Mouse (Mus musculus) forebrain, embryonic 13.5 days (tissue): Measurements from ENCODE around the gene Noa1. TPM values are rescaled to one million over a fixed set of nuclear protein-coding genes. Genes with fewer than 3 reads are reported as not detected.

Experiments used
- ATAC-seq: fragments of 200-750 bp; cut with Nextera tagmentation; 2 replicates; pipeline ENCODE4 v1.8.0; 2017
- H3K27ac ChIP-seq: fragments of 300-500 bp; sonication (generic); 2 replicates; pipeline ENCODE4 v1.5.1; 2015; ENCODE audit warnings: inconsistent platforms, mild to moderate bottlenecking, moderate library complexity
- H3K27me3 ChIP-seq: fragments of 300-500 bp; sonication (generic); 2 replicates; pipeline ENCODE4 v1.6.1; 2015; ENCODE audit warnings: mild to moderate bottlenecking, inconsistent platforms
- H3K36me3 ChIP-seq: fragments of 300-500 bp; sonication (generic); 2 replicates; pipeline ENCODE4 v1.6.1; 2015; ENCODE audit warnings: mild to moderate bottlenecking, inconsistent platforms; ENCODE audit not compliant: poor library complexity, severe bottlenecking
- H3K4me1 ChIP-seq: fragments of 300-500 bp; sonication (generic); 2 replicates; pipeline ENCODE4 v1.6.1; 2015; ENCODE audit warnings: inconsistent platforms
- H3K4me2 ChIP-seq: fragments of 300-500 bp; sonication (generic); 2 replicates; pipeline ENCODE4 v1.6.1; 2015; ENCODE audit warnings: inconsistent platforms, mild to moderate bottlenecking, moderate library complexity
- H3K4me3 ChIP-seq: fragments of 300-500 bp; sonication (generic); 2 replicates; pipeline ENCODE4 v1.5.1; 2015; ENCODE audit warnings: mild to moderate bottlenecking, inconsistent platforms
- H3K9ac ChIP-seq: fragments of 300-500 bp; sonication (generic); 2 replicates; pipeline ENCODE4 v1.6.1; 2015; ENCODE audit warnings: mild to moderate bottlenecking, inconsistent platforms
- H3K9me3 ChIP-seq: fragments of 300-500 bp; sonication (generic); replicated peaks from 2 replicates; pipeline ENCODE4 v1.6.1; 2016; ENCODE audit warnings: inconsistent platforms
- WGBS: fragments of 180-500 bp; shearing (Covaris S2); methylation state at CpG from one replicate; pipeline ENCODE4 v1.1.7; 2015; 5-methylcytosine and 5-hydroxymethylcytosine counted together
- polyA plus RNA-seq: library from polyadenylated mRNA; unstranded; fragments of >200 nt; fragmentation: Nextera tagmentation; extraction: Ambion mirVana; gene quantifications from 2 replicates; pipeline ENCODE4 v1.2.1, GENCODE M21; 2015

Gene Noa1
- 33.8 and 35.8 TPM in 2 replicates for polyA plus RNA-seq

DNA sequence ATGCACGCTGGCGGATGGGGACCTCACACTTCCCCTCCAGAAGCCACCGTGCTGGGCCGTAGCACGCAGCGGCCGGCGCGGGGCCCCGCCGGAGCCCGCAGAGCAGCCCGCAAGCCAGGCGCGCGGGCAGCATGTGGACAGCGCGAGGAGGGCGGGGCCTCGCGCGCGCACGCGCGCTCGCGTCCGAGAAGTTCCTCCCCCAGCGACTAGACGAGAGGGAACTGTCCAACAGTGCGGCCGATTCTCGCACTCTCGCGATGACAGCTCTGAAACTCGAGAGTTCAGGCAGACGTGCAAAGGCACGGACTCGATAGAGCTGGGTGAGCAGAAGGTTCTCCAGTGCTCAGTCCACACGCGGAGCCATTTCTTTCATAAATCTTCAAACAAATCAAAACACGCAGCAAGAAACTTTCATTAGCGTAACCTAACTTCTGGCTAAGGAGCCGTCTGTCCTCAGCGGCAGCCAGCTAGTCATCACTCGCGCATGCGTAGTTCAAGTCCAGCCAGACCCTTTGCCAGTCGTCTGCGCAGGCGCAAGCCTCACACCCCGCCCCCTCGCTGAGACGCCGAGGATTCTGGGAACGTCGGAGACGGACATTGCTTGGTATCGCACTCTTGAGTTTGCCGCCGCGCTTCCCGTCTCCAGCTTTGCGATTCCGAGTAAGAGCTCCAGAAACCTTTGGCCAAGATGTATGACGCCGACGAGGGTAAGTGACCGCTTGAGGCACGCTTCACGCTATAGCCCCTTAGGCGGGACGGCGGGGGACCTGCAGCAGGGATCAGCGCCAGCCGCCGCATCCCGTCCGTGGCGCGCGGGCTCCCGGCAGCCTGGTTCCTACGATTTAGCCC lies at the start of gene Noa1, which contains the start of gene Polr2b:
Gene Noa1 (minus strand): TSS at position 161 of the 849 bp plus-strand sequence.
Gene Polr2b (plus strand): TSS at position 224 of the 849 bp plus-strand sequence.
- H3K27me3 ChIP-seq = no peaks in the 10 kb centered on the region
- peaks cover 45% of the 10 kb centered on the region for H3K36me3 ChIP-seq
- peaks cover 35% of the 10 kb centered on the region for H3K4me1 ChIP-seq
- peak within 1 kb of the TSS; percentile 88 for H3K27ac ChIP-seq
- WGBS = under 1% methylated on average over 64 of the region's 85 CpGs
- peak within 1 kb of the TSS; percentile 99 for H3K4me2 ChIP-seq
- peak within 1 kb of the TSS; percentile 94 for H3K9ac ChIP-seq
- ATAC-seq = peak; percentile 97
- H3K4me3 ChIP-seq = peak within 1 kb of the TSS; percentile 99
- H3K9me3 ChIP-seq = no peaks in the 10 kb centered on the region

DNA sequence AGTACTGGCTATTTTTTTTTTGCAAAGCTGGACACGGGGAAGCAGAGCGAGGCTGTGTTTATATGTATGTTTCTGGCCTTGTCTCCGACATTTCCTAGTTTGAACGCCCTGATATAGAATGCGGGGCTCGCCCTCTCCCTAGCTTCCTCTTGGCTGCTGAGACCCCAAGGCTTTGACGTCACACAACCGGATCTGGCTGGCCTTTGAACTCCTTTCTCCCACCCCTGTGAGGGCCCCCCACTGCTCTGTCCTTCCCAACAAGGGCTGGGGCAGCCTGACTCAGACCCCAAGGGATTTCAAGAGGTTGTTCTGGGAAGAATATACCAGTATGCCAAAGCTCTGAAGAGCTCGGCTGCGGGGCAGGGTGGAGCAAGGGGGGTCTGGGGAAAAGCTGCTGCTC lies 48.5 kb upstream of the Noa1 start:
- peak; percentile 42 for ATAC-seq
- no peaks in the 10 kb centered on the region for H3K36me3 ChIP-seq
- no peaks in the 10 kb centered on the region for H3K9me3 ChIP-seq
- H3K4me1 ChIP-seq = peaks cover 21% of the 10 kb centered on the region
- whole genome bisulfite sequencing = 6% methylated on average over 10 of the region's 10 CpGs
- no peak overlapping the region for H3K27ac ChIP-seq
- H3K4me2 ChIP-seq = peak overlapping the region; percentile 57
- H3K9ac ChIP-seq = peak overlapping the region; percentile 49
- peak overlapping the region; percentile 32 for H3K4me3 ChIP-seq
- peaks cover 11% of the 10 kb centered on the region; the same call in 1 of the 2 replicates for H3K27me3 ChIP-seq

DNA sequence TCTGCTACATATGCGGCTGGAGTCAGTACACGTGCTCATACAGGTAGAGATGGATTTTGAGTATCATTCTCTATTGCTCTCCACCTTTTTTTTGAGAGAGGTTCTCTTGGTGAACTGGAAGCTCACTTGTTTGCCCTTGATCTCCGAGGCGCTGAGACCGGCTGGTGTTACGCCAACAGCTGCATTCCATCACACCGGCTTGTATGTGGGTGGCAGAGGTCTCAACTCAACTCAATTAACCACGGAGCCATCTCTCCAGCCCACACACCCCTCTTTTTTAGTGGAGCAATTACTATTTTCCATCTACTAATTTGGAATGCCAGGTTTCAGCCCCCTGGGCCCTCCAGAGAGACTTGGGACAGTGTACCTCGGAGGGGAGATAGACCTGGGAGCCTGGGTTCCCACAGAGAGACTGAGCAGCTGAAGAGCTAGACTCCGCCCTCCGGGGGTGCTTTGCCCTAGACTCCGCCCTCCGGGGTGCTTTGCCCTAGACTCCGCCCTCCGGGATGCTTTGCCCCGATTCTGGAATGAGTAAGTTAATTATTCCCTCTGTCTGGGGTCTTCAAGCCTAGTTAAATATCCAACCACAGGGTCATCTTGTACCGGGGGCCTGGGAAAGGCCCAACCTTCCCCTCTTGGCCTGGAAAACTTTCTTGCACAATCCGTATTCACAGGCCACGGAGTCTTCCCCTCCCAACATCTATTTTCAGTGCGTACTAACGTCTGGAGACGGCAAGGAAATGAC lies 47.7 kb upstream of the Noa1 start:
- H3K9me3 ChIP-seq = no peaks in the 10 kb centered on the region
- H3K9ac ChIP-seq = peak overlapping the region; percentile 49
- WGBS = 17% methylated on average over 22 of the region's 22 CpGs
- H3K27me3 ChIP-seq = peaks cover 11% of the 10 kb centered on the region; the same call in 1 of the 2 replicates
- no peaks in the 10 kb centered on the region for H3K36me3 ChIP-seq
- peak overlapping the region; percentile 32 for H3K4me3 ChIP-seq
- H3K27ac ChIP-seq = no peak overlapping the region
- ATAC-seq = peak; percentile 58; the same call in 1 of the 2 replicates
- H3K4me1 ChIP-seq = peaks cover 21% of the 10 kb centered on the region
- H3K4me2 ChIP-seq = peak overlapping the region; percentile 57

DNA sequence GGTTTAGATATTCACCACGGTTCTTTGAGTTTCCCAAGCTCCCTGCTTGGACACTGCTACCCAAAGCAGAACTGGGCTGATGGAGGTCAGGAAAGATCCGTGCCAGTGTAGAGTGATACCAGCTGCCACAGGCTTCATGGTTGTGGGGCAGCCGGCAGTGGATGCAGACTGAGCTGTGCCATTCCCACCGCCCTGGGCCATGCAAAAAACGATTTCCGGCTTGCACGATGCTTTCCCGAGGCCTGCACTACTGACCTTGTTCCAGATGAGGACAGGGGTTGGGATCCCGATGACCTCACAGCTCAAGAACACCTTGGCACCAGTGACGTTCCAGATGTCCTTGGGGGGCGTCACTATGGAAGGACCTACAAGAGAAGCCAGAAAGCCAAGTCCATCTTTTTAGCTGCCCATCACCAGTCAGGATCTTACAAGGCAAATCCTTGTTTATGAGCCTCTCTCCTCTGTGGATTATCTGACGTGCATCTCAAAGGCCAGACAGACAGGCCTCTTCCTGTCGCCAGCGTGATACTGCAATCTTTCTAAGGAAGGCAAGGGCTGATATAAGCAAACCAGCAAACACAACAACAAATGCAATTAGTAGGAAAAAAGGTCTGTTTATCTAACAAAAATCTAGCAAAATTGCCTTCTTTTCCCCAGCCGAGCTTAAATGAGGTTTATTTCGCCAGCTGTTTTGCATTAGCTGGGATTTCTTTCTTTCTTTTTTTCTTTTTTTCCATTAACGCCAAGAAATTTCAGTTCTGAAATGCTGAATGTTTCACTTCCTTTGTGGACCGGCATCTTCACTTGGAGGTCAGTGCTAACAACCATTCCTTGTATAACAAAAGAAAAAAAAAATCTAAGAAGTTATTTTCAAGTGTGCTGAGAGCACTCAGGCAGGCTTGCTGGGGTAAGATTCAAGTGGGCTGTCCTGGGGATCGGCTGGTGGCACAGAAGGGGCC lies 45.7 kb upstream of the Noa1 start:
- no peak for ATAC-seq

DNA sequence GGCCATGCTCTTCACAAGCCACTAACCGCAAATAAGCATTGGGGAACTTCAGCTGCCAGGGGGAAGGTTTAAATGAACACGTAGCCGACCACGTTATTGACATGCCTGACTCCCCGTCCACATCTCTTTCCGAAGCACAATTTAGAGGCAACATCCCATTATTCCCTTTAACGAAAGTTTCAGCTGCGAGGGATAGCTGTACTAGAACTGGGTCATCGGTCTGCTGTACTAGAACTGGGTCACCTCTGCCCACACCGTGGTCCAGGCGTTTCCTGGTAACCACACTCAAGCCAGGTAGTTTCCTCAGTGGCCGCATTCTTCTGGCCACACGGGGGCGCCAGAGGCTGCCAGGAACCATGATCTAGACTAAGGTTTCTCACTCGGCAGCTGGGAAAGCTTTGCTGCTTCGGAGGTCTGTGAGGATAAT lies 44.5 kb upstream of the Noa1 start:
- peak overlapping the region; percentile 51; the same call in 1 of the 2 replicates for H3K9ac ChIP-seq
- H3K9me3 ChIP-seq = no peaks in the 10 kb centered on the region
- H3K4me3 ChIP-seq = peak overlapping the region; percentile 17; the same call in 1 of the 2 replicates
- H3K27me3 ChIP-seq = peaks cover 11% of the 10 kb centered on the region; the same call in 1 of the 2 replicates
- WGBS = 11% methylated on average over 16 of the region's 16 CpGs
- peaks cover 21% of the 10 kb centered on the region for H3K4me1 ChIP-seq
- peaks cover 12% of the 10 kb centered on the region for H3K36me3 ChIP-seq
- H3K4me2 ChIP-seq = peak overlapping the region; percentile 52
- peak; percentile 82 for ATAC-seq
- no peak overlapping the region for H3K27ac ChIP-seq

More for the DNA sequence above, 45.7 kb upstream of the Noa1 start:
- H3K9me3 ChIP-seq = no peaks in the 10 kb centered on the region
- no peak overlapping the region for H3K27ac ChIP-seq
- peaks cover 21% of the 10 kb centered on the region for H3K4me1 ChIP-seq
- H3K36me3 ChIP-seq = peaks cover 2% of the 10 kb centered on the region; the same call in 1 of the 2 replicates
- H3K27me3 ChIP-seq = peaks cover 11% of the 10 kb centered on the region; the same call in 1 of the 2 replicates
- H3K9ac ChIP-seq = no peak overlapping the region
- WGBS = 82% methylated on average over 19 of the region's 19 CpGs
- no peak overlapping the region for H3K4me3 ChIP-seq
- H3K4me2 ChIP-seq = no peak overlapping the region

DNA sequence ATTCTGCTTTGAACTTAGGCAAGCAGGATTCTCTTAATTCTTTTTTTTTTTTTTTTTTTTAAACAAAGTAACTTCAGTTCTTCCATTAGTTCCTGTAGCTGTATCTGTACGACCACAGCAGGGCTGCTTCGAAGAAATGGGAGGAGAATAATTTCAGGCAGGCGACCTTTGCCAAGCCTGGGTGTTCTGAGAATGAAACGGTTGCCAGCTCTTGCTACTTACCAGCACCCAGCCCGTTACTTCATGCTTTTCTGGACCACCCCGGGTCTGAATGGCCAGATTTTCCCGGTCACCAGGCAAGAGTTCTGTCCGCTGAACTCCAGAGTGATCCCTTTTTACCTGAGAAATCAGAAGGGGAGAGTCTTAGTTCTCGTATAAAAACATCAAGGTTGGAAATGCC lies 41.8 kb upstream of the Noa1 start:
- Histone ChIP-seq H3K36me3 (peaks cover 39% of the 10 kb centered on the region), H3K27ac (no peak overlapping the region), H3K9me3 (no peaks in the 10 kb centered on the region), H3K4me1 (peaks cover 7% of the 10 kb centered on the region; the same call in 1 of the 2 replicates), H3K4me3 (no peak overlapping the region), H3K9ac (no peak overlapping the region), H3K4me2 (no peak overlapping the region), H3K27me3 (peaks cover 11% of the 10 kb centered on the region; the same call in 1 of the 2 replicates)
- ATAC-seq = no peak
- 80% methylated on average over 9 of the region's 9 CpGs for whole genome bisulfite sequencing

DNA sequence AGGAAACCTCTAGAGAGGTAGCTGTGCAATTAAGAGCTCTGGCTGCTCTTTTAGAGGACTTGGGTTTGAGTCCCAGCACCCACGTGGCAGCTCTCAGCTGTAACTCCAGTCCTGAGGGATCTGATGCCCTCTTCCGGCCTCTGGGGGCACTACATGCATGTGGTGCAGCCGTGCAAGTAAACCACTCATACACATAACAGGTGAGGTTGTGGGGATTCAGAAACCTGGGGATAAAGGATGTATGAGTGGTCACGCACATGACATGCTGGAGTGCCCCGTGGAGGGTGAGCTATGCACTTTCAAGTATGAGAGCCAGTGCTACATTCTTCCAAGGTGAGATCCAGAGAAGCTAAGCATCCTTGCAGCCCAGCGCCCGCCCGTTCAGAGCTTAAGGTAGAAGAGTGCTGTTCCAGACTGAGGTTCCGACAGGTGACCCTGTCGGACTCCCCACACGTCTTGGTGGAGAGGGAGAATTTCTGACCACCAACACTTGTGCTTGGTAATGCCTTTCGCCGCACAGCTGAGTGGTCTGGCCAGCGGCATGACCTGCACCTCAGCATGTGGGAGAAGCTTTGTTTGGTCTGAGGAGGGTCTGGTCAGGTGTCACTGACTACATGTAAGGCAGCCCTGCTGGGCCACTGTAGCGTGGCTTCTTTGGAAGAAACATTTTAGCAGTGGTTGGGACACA lies 40.2 kb upstream of the Noa1 start:
- peaks cover 7% of the 10 kb centered on the region; the same call in 1 of the 2 replicates for H3K4me1 ChIP-seq
- H3K36me3 ChIP-seq = peaks cover 53% of the 10 kb centered on the region
- ATAC-seq = no peak
- no peaks in the 10 kb centered on the region for H3K9me3 ChIP-seq
- H3K9ac ChIP-seq = no peak overlapping the region
- H3K4me2 ChIP-seq = no peak overlapping the region
- H3K4me3 ChIP-seq = no peak overlapping the region
- WGBS = 92% methylated on average over 15 of the region's 15 CpGs
- H3K27me3 ChIP-seq = peaks cover 4% of the 10 kb centered on the region; the same call in 1 of the 2 replicates
- H3K27ac ChIP-seq = no peak overlapping the region

DNA sequence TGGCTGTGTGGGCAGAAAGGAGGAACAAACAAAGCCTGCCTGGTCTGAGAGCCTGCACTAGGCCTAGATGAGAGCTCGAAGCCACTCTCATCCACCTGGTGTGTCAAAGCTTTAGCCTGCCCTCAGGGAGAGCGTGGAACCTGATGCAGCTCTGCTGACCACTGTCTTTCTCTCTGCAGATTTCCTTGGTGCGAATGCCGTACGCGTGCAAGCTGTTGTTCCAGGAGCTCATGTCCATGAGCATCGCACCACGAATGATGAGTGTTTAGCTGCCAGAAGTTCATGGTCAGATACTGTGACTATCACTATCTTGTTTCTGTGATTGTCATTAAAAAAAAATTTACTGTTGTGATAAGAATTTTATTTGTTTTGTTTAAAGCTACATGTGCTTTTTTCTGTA lies 39.0 kb upstream of the Noa1 start:
- WGBS = 97% methylated on average over 8 of the region's 8 CpGs
- Histone ChIP-seq H3K36me3 (peaks cover 64% of the 10 kb centered on the region), H3K27ac (no peak overlapping the region), H3K9me3 (no peaks in the 10 kb centered on the region), H3K27me3 (no peaks in the 10 kb centered on the region), H3K4me3 (no peak overlapping the region), H3K4me1 (no peaks in the 10 kb centered on the region), H3K9ac (no peak overlapping the region), H3K4me2 (no peak overlapping the region)
- ATAC-seq = no peak

DNA sequence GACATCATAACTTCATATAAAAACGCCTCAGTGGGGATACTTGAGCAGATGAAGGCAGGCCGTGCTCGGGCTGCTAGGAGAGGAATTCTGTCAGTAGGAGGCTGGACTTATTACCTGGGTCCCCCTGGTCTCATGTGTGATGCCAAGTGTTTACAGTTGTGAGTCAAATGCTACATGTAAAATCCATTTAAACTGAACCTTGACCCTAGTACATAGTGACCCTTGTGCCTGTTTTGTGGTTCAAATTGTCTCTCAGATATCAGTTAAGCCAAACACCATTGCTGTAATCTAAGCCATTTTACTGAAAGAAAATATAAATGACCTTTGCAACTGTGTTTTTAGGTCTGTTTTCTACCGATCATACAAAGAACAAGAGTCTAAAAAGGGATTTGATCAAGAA lies 30.1 kb upstream of the Noa1 start:
- Histone ChIP-seq H3K27ac (no peak overlapping the region), H3K4me1 (no peaks in the 10 kb centered on the region), H3K27me3 (no peaks in the 10 kb centered on the region), H3K9me3 (no peaks in the 10 kb centered on the region), H3K36me3 (peaks cover 92% of the 10 kb centered on the region), H3K4me3 (no peak overlapping the region), H3K9ac (no peak overlapping the region), H3K4me2 (no peak overlapping the region)
- ATAC-seq = no peak
- WGBS = 92% methylated on average over 4 of the region's 4 CpGs

DNA sequence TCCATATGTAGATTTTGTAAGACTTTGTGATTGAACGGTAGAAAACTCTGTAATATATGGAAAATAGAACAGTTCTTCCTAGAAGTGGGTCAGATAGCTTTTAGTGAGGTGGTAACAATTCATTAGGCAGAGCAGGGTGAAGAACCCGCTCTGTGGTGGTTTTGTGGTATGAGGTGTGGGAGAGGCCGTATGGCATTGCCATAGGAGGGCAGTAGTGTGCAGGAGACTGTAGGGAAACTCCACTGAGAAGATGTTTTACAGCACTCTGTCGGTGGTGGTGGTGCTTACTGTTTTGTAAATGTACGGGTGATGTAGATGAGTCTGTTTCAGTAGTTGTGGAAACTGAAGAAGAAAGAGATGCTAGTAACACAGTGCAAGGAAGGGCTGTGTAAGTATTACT lies 20.3 kb upstream of the Noa1 start:
- Histone ChIP-seq H3K9ac (no peak overlapping the region), H3K9me3 (no peaks in the 10 kb centered on the region), H3K4me3 (no peak overlapping the region), H3K4me1 (no peaks in the 10 kb centered on the region), H3K27me3 (no peaks in the 10 kb centered on the region), H3K27ac (no peak overlapping the region), H3K36me3 (peaks cover 87% of the 10 kb centered on the region), H3K4me2 (no peak overlapping the region)
- no peak for ATAC-seq
- WGBS = 73% methylated on average over 5 of the region's 5 CpGs

DNA sequence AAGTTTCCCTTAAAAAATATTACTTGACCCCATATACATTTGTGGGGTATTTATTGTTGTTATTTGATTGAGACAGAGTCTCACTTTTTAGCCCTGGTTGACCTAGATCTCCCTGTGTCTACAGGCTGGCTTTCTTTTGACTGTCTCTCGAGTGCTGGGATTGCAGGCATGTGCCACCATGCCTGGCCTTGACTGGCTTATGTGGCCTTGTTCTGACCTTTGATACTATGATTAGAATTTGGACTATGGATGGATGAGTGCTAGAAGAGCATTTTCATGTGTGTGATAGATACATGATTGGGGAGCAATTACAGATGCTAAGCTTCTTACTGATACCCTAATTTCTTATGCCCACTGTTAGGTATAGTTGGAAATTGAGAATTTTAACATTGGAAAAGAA lies 15.1 kb upstream of the Noa1 start:
- no peaks in the 10 kb centered on the region for H3K9me3 ChIP-seq
- ATAC-seq = no peak
- H3K4me1 ChIP-seq = no peaks in the 10 kb centered on the region
- H3K36me3 ChIP-seq = peaks cover 93% of the 10 kb centered on the region
- H3K4me3 ChIP-seq = no peak overlapping the region
- H3K27me3 ChIP-seq = no peaks in the 10 kb centered on the region
- WGBS = 83% methylated on average over 1 of the region's 1 CpGs
- H3K9ac ChIP-seq = no peak overlapping the region
- no peak overlapping the region for H3K27ac ChIP-seq
- H3K4me2 ChIP-seq = no peak overlapping the region
